Mouse (Mus musculus) lung, adult 2 months (tissue): ENCODE data around the gene Cnot8. TPM values are rescaled to one million over a fixed set of nuclear protein-coding genes. Genes with fewer than 3 reads are reported as not detected.

Experiments used
- DNase-seq: peaks from one replicate; pipeline ENCODE4 v3.0.0; 2022
- H3K4me1 ChIP-seq: fragments of 200-500 bp; 2 replicates; pipeline ENCODE4 v1.6.1; 2011; ENCODE audit warnings: low read length; ENCODE audit not compliant: control insufficient read depth, insufficient read depth
- H3K4me3 ChIP-seq: fragments of 200-500 bp; replicated peaks from 2 replicates; pipeline ENCODE3; 2011; ENCODE audit warnings: low read depth, mild to moderate bottlenecking, control low read depth, low read length; ENCODE audit errors: extremely low read depth
- CTCF ChIP-seq: fragments of 200-500 bp; IDR thresholded peaks from 2 replicates; pipeline ENCODE4 v1.5.1; 2011; ENCODE audit warnings: mild to moderate bottlenecking, low read length, control low read depth; ENCODE audit not compliant: insufficient read depth
- POLR2A ChIP-seq: fragments of 200-500 bp; IDR thresholded peaks from 2 replicates; pipeline ENCODE4 v1.6.1; 2011; ENCODE audit warnings: low read depth, mild to moderate bottlenecking, control low read depth, low read length, borderline replicate concordance; ENCODE audit errors: extremely low read depth
- WGBS: fragments of 180-500 bp; shearing (Covaris S2); methylation state at CpG from one replicate; pipeline ENCODE4 v1.1.7; 2018; 5-methylcytosine and 5-hydroxymethylcytosine counted together
- polyA plus RNA-seq: library from polyadenylated mRNA; depleted of rRNA; stranded (reverse); fragments of >200 nt; gene quantifications from 2 replicates; pipeline ENCODE4 v1.2.3, GENCODE M21; 2012

Gene Cnot8
- polyA plus RNA-seq, 1 experiment, result 64.0 TPM

- WGBS, result 93% methylated on average over 2 of the region's 2 CpGs
- DNase-seq, result no peak
- Histone ChIP-seq H3K4me3 (no peak overlapping the region), H3K4me1 (no peaks in the 10 kb centered on the region)
- TF ChIP-seq POLR2A, result no peak
- TF ChIP-seq CTCF, result no peak
These were observed 19.8 kb downstream of the Cnot8 start for GRCm38 (mm10) chr11:58123711-58124110.

- no peak for DNase-seq
- Histone ChIP-seq H3K4me1 (no peaks in the 10 kb centered on the region), H3K4me3 (no peak overlapping the region)
- TF ChIP-seq POLR2A (no peak), CTCF (no peak)
- 77% methylated on average over 11 of the region's 11 CpGs for WGBS
These were observed 21.1 kb downstream of the Cnot8 start for GRCm38 (mm10) chr11:58125021-58125420.

- WGBS, result 49% methylated on average over 7 of the region's 7 CpGs
- DNase-seq, result no peak
- no peaks in the 10 kb centered on the region for H3K4me1 ChIP-seq
- no peak overlapping the region for H3K4me3 ChIP-seq
- TF ChIP-seq CTCF, result no peak
- TF ChIP-seq POLR2A, result no peak
These were observed 22.6 kb downstream of the Cnot8 start for GRCm38 (mm10) chr11:58126397-58127160.

GRCm38 (mm10) chr11:58127544-58127943 is 23.6 kb downstream of the Cnot8 start:
- Histone ChIP-seq H3K4me3 (no peak overlapping the region), H3K4me1 (no peaks in the 10 kb centered on the region)
- no peak for DNase-seq
- 81% methylated on average over 2 of the region's 2 CpGs for WGBS
- TF ChIP-seq CTCF (no peak), POLR2A (no peak)

- Histone ChIP-seq H3K4me1 (no peaks in the 10 kb centered on the region), H3K4me3 (no peak overlapping the region)
- no peak for DNase-seq
- WGBS, result 79% methylated on average over 6 of the region's 6 CpGs
- TF ChIP-seq POLR2A (no peak), CTCF (no peak)
These were observed 25.4 kb downstream of the Cnot8 start for GRCm38 (mm10) chr11:58129302-58129843.

GRCm38 (mm10) chr11:58132026-58132425 is 28.1 kb downstream of the Cnot8 start:
- no peak overlapping the region for H3K4me3 ChIP-seq
- WGBS, result 90% methylated on average over 3 of the region's 3 CpGs
- TF ChIP-seq POLR2A (no peak), CTCF (no peak)

GRCm38 (mm10) chr11:58134869-58135268 is 30.9 kb downstream of the Cnot8 start:
- no peak for DNase-seq
- H3K4me3 ChIP-seq, result no peak overlapping the region
- TF ChIP-seq POLR2A, result no peak
- no peaks in the 10 kb centered on the region for H3K4me1 ChIP-seq

More at GRCm38 (mm10) chr11:58132026-58132425, 28.1 kb downstream of the Cnot8 start:
- DNase-seq, result no peak
- no peaks in the 10 kb centered on the region for H3K4me1 ChIP-seq

- no peaks in the 10 kb centered on the region for H3K4me1 ChIP-seq
- no peak overlapping the region for H3K4me3 ChIP-seq
- DNase-seq, result no peak
- TF ChIP-seq POLR2A (no peak), CTCF (no peak)
These were observed 31.3 kb downstream of the Cnot8 start for GRCm38 (mm10) chr11:58135296-58135695.

- TF ChIP-seq CTCF (no peak), POLR2A (no peak)
- WGBS, result 86% methylated on average over 6 of the region's 6 CpGs
- H3K4me3 ChIP-seq, result no peak overlapping the region
- no peaks in the 10 kb centered on the region for H3K4me1 ChIP-seq
- DNase-seq, result no peak
These were observed 32.7 kb downstream of the Cnot8 start for GRCm38 (mm10) chr11:58136677-58137076.

GRCm38 (mm10) chr11:58138821-58139220 is 34.9 kb downstream of the Cnot8 start:
- no peak for DNase-seq
- no peak overlapping the region for H3K4me3 ChIP-seq
- WGBS, result 90% methylated on average over 11 of the region's 11 CpGs

GRCm38 (mm10) chr11:58139466-58139865 is 35.5 kb downstream of the Cnot8 start:
- DNase-seq, result no peak
- TF ChIP-seq CTCF (no peak), POLR2A (no peak)
- WGBS, result 64% methylated on average over 3 of the region's 3 CpGs
- Histone ChIP-seq H3K4me3 (no peak overlapping the region), H3K4me1 (no peaks in the 10 kb centered on the region)

More at GRCm38 (mm10) chr11:58138821-58139220, 34.9 kb downstream of the Cnot8 start:
- TF ChIP-seq CTCF, result no peak
- no peak for TF ChIP-seq POLR2A
- H3K4me1 ChIP-seq, result no peaks in the 10 kb centered on the region
